Mouse (Mus musculus) cerebellum, postnatal 25 days (tissue): ENCODE results near the gene Nmrk1.
"Not testable (repeated sequence)": the region's sequence is repeated elsewhere in the genome, so short reads cannot be mapped to it uniquely, and the experiment has no call there.

Source experiments
- DNase-seq, 2 experiments: peaks; one replicate each; pipeline ENCODE4 v3.0.0; 2021; ENCODE audit warnings: mixed read lengths in 2 of 2

Nmrk1 gene

DNA sequence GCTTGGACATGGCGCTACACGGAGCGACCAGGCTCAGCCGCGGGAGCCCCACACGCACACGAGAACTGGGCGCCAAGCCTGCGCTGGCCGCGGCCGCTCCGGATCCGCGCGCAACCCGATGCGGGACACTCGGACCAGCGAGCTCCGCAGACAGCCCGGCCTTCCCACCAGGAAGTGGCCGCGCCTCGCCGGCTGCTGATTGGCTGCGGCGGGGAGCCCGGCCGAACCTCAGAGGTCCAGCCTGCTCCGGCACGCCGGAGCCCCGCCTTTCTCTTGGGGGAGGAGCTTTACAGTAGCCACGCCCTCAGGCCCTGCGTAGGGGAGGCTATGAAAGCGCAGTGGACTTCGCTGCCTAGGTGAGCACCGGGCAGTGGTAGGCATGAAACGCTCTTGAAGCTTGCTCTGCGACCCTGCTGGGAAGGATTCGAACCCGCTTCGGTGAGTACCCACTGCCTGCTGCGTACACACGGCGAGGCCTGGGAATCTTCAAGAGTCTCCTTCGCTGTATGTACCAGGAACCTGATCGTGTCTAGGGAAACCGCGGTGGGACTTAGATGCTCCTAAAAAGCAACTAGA, at the start of gene Nmrk1, which contains the start of gene Ostf1:
Gene Nmrk1, plus strand, starts transcription at position 307 of the 576 bp plus-strand sequence.
Gene Ostf1, minus strand, starts transcription at position 180 of the 576 bp plus-strand sequence.
- peak; percentile 96 to 98 for DNase-seq

DNA sequence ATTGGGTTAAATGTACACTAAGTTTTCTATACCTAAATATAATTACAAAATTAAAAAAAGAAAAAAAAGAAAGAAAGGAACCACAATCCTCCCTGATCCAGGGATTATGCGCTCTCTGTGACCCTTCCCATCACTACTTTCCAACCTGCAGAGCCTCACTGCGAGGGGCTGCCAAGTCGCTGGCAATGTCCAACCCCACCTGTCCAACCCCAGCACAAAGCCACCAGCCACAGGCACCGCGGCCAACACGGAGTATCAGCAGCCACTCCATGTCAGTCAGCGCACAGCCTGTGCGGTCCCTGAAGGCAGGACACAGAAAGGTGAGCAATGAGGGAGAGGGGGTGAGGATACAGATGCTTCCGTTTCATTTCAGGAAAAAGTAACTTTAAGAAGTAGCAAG, 49.5 kb upstream of the Nmrk1 start:
- no peak for DNase-seq

DNA sequence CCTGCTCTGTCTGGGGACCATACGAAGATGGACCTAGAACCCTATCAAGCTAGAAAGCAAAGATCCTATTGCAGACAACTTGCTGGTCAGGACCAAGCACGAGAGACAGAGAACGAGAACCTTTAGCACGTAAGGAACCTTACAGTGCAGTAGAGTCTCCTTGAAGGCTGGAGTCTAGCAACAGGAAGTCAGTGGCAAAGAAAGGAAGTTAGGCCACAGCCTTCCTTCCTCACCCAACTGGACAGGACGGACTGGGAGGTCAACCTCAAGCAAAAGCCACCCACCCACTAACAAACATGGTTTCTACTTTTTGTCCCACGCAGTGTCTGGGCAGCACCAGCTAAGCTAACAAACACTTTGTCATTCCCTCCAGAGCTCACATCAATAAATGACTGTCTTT, 48.9 kb upstream of the Nmrk1 start:
- no peak for DNase-seq

DNA sequence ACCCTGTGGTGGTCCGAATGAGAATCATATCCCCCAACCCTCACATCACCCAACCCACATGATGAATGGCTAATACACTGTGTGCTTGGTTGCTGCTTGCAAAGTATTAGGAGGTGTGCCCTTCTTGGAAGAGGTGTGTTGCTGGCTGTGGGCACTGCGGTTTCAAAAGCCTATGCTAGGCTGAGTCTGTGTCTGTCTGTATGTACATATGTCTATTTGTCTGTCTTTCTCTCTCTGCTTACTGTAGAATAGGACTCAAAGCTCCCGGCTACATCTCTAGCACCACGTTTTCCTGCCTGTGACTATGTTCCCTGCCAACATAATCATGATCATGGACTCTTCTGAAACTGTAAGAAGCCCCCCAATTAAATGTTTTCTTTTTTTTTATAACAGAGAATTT, 48.0 kb upstream of the Nmrk1 start:
- no peak for DNase-seq

DNA sequence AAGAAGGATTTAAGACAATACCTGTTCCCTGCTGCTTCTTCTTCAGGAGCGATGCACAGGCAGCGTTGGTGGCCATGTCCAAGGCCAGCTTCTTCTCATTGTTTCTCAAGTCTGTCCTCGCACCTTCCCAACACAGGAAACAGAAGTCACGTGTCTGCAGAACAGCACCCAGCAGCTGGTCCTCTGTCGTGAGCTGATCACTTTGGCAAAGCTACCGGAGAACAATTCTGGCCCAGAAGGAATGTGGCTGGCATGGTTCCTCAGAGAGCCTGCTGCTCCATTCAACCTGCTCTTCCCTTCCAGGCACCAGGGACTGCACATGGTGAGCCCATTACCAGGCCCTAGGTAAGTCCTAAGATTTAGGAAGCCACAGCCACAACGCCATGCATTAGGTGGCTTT, 47.1 kb upstream of the Nmrk1 start:
- DNase-seq = no peak

DNA sequence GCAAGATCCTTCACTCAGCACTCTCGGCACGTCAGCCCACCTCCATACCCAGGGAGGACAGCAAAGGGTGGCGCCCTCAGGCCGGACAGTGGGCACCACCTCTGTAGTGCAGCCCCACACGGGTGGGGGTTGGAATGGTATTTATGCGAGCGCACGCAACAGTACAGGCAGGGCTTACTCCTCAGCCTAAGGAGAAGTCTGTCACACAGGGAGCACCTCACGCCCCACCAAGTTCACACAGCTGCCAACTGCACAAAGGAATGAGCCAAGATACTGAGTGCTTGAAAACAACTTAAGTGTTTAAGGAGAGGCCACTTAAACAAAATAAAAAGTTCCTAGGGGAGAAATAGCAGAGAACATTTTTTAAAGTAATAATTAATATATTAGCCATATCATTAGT, 44.6 kb upstream of the Nmrk1 start:
- DNase-seq = no peak

DNA sequence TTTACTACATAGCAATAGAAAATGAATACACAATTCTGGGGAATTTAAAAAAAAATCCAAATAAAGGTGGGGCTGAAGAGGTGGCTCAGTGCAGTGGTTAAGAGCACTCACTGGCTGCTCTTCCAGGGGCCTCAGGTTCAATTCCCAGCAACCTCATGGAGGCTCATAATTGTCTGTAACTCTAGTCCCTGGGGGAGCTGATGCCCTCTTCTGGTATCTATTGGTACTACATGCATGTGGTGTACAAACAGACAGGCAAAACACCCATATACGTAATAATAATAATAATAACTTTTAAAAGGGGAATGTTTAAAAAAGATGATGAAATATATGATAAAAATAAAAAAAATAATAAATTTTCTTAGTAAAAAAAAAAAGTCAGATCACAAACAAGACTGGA, 43.5 kb upstream of the Nmrk1 start:
- DNase-seq = no peak

DNA sequence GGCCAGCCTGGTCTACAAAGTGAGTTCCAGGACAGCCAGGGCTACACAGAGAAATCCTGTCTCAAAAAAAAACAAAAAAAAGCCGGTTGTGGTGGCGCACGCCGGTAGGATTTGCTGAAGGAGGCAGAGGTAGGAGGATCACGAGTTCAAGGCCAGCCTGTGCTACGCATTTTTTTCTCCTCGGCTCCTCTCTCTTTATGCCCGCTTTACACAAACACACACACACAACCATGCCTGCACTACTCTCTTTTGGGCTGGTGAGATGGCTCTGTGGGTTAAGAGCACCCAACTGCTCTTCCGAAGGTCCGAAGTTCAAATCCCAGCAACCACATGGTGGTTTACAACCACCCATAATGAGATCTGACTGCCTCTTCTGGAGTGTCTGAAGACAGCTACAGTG, 42.9 kb upstream of the Nmrk1 start:
- not testable (repeated sequence) for DNase-seq

DNA sequence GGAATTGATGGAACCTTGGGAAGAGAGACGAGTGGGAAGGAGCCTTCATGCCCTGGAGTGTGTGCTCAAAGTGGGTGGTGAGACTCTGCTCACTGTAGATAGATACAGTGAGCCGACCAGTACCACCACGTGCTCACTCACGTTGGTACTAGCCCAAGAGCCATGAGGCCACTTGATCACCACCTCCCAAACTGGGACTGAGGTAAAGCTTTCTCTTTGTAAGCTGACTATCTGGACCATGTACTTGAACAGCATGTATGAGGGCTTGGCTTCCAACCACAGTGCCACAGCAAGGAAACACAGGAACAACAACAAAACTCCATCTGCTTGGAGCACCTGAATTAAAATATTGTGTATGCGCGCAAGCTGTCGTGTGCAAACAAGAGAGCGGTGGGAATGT, 42.5 kb upstream of the Nmrk1 start:
- DNase-seq = no peak

DNA sequence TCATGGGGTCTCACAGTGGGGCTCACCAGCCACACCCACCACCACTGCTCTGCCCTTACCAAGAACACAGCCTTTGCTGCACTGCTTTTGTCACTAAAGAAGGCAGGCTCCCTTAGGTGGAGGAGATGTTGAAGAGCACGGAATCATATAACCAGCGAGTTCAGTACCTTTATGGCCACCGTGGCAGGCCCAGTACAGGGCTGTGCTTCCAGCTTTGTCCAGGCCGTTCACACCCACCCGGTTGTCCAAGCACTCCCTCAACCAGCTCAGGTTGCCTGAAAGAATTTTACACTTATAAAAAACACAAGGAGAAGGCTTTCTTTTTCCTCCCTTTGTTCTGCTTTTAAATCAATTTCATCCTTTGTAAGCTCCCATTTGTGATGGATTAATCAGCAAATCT, 41.5 kb upstream of the Nmrk1 start:
- DNase-seq = no peak

DNA sequence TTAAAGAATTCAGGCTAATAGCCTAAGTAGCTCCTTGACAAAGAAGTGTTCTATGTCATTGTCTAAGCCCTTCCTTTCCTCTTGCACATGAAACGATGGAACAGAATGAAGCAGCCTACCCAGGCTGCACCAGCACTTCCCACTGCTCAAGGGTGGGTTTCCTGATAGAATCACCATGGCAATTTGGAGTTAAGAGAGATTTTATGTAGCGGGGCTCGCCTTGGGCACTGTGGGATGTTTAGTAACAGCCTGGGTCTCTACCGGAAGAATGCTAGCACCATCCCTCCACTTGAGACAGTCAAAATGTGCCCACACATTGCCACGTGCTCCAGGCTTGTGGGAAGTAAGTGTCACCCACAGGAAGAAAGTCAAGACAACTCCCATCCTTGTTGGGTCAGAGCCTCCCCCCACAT, 40.8 kb upstream of the Nmrk1 start:
- no peak for DNase-seq

DNA sequence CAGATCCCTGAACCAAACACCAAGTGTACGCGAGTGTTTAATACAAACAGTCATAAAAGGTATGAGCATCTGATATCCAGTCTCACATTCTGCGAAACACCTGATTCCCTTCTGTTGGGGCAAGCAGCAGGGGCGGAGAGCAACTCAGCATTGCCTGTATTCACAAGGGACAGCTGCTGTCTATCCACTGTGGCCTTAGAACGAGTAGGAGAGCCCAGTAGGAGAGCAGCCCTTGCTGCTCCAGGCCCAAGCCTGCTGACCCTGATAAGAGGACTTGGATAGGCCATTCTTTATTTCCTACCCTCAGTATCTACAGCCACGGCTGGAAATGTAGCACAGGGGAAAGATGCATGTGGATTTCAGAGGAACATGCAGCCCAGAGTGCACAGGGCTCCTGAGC, 38.8 kb upstream of the Nmrk1 start:
- DNase-seq = no peak

DNA sequence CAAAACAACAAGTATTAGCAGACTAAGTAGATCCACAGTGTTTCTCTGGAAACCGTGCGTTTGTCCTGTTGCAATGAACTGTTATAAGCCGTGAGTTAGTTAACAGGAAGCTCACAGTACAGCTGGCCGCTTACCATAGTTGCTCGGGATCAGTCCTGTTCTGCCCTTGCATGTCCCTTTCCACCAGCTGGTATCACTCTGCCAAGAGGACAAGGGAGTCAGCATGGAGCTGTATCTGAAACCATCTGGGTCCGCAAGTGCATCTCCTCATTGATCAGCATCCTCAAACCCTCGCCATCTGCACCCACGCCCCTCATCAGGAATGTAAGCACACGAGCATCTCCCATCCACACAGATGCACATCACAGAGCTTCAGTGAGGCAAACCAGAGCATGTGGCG, 38.0 kb upstream of the Nmrk1 start:
- DNase-seq = no peak

DNA sequence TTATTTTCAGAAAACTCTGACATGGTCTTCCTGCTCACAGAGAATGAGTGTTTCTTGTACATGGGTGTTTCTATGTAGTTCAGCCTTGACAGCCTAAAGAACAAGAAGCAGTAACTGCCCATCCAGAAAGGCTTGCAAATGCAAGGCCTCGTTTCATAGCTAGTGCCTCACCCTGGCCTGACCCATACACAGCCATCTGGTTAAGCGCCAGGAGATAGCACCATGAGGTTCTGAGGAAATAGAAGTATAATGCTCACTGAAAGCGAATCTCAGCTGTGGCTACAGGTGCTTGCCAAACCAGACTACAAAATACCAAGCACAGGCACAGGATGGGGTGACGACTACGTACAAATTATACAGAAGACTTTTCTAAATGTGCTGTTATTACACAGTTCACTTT, 34.9 kb upstream of the Nmrk1 start:
- peak in 1 of 2 experiments; percentile 39 for DNase-seq

DNA sequence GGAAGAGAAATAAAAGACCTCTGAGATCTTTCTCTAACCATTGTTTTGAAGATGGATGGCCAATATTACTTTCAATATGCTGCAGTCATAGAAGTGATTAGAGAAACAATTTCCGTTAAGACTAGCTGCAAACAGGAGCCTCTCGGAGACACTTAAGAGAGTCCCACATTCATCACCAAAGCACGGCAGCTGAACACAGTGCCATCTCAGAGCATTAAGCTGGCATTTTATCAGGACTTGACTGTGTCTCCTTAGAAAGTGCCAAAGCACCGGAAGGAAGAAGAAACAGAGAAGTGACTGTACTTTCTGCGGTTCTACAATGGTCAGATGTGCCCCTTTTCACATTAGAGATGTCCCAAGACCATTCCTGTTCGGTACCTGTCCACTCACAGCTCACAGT, 34.0 kb upstream of the Nmrk1 start:
- DNase-seq = no peak

DNA sequence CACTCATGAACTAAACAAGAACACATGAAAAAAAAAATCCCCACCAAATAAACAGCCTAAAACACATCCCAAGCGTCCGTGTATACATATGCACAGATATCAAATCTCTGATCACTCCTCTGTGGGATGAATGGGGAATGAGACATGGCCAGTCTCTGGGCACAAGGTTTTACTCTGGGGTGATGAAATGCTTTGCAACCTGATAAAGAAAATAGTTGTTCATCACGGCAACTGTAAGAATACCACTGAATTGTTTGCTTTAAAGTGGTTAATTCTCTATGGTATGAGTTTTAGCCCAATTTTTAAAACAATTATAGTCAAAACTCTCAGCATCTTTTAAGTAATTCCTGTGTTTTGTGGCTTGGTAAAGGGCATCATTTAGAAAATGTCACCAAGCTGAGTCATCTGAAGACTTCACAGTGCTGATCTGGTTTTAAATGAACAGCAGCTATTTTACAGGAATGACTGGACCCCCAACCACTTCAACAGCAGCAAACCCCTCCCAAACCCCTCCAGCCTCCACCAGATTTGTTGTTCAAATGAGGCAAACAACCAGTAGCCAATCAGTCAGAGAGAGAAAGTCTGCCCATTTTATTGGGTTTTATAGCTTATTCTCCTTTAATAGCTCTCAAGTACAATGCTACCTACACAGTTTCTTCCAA, 33.4 kb upstream of the Nmrk1 start:
- no peak for DNase-seq

DNA sequence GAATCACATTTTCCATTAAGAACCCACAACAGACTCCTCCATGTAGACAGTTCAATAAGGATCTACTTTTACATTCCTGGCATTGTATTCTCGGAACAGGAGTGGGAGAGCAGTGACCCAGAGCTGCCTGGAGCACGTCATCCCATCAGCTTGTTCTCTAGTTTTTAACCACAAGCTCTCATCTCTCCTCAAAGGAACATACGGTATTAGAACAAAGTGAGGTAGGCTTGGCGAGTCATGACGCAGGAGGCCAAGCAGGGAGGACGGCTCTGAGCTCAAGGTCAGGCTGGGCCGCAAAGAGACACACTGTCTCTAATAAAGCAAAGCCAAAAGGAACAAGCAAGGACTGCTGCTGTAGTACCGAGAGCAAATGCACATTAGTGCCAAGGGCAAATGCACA, 32.7 kb upstream of the Nmrk1 start:
- DNase-seq = no peak

DNA sequence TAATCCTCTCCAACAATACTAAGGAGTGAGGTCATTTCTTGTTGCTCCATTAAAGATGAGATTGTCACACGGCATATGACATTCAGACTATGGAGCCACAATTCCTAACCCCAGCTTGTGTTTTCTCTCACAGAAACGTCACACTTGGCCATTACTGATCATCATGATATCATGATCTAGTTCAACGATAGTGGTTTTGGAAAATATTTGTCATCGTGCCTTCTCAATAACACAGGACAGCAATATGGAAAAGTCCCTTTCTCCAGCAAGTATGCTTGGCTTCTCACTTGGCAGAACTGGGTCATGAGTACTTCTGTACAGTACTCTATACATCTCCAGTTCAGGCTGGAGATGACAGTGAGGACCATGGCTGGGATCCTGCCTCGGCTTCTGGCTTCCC, 32.1 kb upstream of the Nmrk1 start:
- DNase-seq = no peak

DNA sequence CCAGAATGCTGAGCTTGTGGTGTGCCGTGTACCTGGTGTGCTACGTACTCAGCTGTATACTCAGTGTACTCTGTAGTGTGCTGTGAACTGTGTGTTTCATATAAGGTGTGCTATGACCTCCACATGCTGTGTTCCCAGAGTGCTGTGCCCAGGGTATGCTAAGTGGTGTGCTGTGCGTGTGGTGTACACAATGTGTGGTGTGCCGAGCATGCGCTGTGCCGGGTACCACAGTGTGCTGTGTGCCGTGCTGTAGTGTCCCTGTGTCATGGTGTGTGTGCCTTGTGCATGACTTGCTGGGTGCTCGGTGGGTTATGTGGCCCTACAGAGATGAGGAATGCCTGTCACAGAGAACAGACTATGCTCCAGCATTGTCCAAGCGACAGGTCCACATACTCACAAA, 31.1 kb upstream of the Nmrk1 start:
- DNase-seq = no peak

DNA sequence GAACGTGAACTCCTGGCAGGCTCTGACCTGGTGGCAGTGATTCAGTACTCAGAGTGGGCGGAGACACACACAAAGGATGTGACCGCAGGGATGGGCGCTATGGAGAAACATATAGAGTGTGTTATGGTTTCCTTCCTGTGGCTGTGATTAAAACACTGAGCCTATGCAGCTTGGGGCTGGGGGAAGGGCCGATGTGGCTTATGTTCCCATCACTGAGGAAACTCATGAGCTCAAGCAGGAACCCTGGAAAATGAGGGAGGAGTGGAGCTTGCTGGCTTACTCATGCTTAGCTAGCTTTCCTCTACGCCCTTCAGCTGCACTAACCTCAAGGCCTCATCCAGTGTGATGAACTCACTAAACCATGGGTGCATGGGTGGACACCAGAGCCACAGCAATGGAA, 28.7 kb upstream of the Nmrk1 start:
- DNase-seq = no peak

DNA sequence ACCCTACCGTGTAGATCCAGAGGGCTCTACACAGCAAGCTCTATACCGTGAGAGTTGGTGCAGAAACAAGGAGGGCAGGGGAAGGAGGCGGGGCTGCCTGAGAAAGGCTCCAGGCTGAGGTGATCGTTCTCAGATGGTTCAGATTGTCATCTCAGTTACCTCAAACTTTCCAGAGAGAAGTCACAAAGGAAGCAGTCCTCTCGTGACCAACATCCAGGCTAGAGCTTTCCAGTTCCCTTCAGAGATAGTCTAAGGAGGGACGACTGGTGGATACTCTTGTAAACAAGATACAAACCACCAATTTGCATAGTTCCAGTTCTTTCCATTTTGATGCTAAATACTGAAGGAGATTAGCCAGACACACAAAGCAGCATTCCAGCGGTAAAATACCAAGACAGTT, 23.8 kb upstream of the Nmrk1 start:
- no peak for DNase-seq

DNA sequence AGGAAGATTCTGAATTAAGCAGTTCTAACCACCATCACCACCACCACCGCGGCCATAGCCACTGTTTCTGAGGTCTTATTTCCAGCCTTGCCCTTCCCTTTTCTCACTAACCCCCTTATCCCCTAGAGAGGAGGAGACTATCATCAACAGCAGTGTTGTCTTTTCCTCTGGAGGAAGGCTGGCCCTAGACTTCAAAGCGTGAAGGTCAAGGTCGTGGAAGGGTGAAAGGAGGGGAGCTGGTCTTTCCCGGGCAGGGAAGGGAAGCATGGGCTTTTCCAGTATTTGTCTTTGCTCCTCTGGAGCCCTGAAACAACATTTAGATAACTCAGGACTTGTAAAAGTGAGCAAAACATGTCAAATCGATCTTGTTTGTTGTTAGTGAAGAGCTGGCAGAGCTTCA, 22.8 kb upstream of the Nmrk1 start:
- DNase-seq = no peak

DNA sequence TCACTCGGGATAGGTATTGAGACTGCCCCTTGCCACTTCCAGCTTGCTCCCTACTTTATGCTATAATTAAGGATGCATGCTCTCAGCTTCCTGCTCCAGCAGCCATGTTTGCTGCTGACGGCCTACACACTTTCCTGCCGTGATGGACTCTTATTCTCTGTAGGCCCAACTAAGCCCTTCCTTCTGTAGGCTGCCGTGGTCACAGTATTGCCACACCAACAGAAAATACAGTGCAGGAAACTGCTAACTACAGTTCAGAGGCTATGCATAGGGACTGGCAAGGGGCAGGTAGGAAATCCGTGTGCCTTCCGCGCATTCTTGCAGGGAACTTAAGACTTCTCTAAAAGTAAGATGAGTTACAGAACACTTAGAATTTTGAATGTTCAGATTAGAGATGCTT, 17.4 kb upstream of the Nmrk1 start:
- DNase-seq = no peak

DNA sequence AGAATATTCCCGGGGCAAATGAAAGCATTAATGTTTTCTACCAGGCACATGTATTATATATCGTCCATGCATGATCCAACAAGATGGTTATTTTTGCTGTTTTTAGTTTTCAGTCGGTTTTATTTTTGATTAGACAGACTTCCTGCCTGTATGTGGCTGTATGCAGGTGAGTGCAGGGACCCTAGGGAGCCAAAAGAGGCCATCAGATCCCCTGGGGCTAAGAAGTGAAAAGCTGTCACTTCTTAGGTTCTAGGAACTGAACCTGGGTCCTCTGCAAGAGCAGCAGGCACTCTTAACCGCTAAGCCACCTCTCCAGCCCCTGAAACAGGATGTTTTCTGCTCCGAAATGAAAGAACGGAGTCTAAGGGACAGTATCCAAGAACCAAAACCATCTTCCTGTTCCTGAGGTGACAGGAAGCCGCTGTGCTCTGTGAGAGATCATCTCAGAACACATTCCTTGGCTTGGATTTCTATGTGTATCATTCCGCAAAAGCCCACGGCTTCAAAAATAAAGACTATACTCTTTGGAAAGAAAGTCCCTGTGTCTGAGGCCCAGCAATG, 16.0 kb upstream of the Nmrk1 start:
- DNase-seq = no peak

DNA sequence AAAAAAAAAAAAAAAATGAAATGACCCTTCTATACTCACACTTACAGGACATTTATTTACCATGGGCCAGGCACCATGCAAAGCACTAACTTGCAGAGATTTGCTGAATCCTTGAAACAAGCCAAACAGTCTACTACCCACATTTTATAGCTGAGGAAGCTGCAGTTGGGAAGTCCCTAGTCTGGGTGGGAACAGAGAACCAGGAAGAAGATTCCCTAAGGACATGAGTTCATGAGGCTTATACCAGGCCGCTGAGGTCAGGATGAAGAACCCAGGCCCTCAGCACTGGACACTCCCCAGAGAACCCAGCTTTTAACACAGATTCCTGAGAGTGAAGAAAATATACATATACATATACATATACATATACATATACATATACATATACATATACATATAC, 14.2 kb upstream of the Nmrk1 start:
- DNase-seq = no peak
